Mouse (Mus musculus): ENCODE data around the gene Kdm4c.

DNA sequence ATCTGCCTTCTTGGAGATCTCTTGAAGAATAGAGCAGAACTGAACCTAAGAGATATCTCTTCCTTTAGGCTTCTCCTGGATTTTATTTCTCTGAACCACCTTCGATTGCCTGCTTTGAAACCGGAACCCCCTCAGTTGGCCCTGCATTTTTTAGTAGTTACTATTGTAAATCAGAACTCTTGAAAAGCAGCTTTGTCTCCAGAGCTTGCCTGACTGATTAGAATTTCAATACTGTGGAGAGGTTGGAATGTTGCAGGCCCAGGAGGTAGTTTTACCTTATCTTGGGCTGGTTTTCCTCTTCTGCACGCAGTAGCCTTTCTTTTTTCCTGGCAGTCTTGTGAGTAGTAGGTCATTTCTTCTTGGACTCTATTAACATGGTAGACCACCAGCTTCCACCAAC, 17.0 kb downstream of the Kdm4c start:
- no peak for TF ChIP-seq EP300 (IDR thresholded peaks at IDR 0.05; ENCODE audit: low read depth)
- no peak for TF ChIP-seq CTCF (IDR thresholded peaks at IDR 0.05; ENCODE audit: low read depth)

Measured in heart, postnatal 0 days (tissue).